Mouse (Mus musculus) adipocyte (in vitro differentiated cells): ENCODE measurements around the gene Elmsan1.
A peak's percentile ranks its signal among the peaks of the same experiment; 100 is the strongest.
"Not testable (repeated sequence)": the region's sequence is repeated elsewhere in the genome, so short reads cannot be mapped to it uniquely, and the experiment has no call there.

Experiments used
- DNase-seq: peaks from one replicate; pipeline ENCODE4 v3.0.0-alpha.2; 2016; ENCODE audit warnings: low spot score

Elmsan1 gene

DNA sequence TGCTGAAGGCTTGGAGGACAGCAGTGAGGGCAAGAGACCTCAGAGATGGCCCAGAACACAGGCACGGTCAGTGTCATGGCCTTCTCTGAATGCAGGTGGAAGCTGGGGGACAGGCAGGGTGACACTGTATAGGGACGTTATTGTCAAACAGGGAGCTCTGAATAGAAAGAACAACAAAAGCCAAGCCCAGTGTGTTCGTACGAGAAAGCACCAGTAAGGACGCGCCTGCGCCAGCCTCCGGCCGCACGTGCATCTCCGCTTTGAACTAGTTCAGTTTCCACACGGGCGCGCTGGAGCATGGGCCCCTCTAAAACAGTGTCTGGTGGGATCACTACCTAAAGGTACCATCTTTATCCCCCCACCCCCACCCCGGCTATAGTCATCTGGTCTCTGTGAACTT, 68.7 kb downstream of the Elmsan1 start:
- no peak for DNase-seq

DNA sequence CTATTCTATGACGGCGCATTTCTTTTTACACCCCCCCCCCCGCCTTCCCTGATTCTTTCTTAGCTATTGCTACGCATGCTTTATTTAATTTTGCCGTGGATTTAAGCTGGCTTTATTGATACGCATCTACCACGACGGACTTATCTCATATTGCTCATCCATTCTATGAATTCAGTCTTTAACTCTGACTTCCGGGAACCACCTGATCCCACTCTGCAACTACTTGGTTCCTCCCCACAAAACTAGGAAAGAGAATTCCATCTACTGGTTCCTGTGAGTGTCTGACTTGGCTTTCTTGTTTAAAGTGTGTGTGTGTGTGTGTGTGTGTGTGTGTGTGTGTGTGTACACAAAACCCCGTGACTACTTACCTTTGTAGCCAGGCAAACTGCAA, 70.1 kb downstream of the Elmsan1 start:
- DNase-seq = no peak

DNA sequence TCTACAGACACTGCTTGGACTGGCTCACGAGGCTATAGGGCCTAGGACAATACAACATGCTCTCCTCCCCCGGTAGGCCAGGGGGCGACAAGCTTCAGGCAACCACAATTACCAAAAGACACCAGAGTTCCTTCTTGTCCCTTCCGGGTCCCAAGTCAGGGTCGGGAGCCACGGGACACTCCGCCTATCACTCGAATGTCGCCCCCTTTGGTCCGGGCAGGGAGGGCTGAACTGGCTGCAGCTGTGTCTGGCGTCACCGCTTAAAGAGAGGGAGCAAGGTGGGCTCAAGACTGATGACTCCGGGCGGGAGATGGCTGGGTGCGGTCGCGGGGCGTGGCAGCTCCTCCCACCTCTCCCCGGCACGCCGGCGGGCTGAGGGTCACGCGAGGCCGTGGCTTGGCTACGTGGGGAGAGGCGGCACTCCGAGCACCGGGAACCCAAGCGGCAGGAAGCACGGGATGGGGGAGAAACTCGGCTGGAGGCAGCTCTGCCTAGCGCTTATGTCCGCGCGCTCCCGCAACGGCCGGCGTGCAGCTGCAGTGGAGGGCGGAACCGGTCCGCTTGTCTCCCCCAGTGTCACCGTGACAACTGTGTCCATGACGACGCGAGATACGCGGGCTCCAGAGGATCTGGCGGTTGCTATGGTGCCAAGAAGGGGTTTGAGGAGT, 70.6 kb downstream of the Elmsan1 start, which contains the start of gene Pnma1:
TSS of gene Pnma1 (minus strand) at position 536 of the 668 bp plus-strand sequence.
- DNase-seq = no peak

- DNase-seq = no peak
Observed at GRCm38 (mm10) chr12:84142281-84143050, 76.2 kb downstream of the Elmsan1 start.

GRCm38 (mm10) chr12:84141271-84141670, 77.4 kb downstream of the Elmsan1 start:
- DNase-seq = no peak

DNA sequence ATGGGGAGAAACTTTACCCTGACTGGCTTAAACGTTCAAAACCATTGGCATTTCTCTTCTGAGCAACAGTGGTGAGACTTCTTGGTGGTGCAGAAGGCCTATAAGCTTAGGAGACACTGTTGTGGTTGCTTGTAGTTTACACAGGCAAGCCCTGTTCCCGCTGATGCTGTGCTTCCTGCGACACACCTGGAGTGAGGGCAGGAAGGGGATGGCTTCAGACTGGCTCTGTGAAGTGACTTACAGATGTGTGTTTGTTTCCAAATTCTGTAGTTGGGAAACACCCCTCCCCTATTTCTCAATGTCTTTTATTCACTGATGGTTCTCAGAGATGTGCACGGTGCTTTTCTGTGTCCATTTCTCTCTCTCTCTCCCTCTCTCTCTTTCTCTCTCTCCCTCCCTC, 78.5 kb downstream of the Elmsan1 start:
- no peak for DNase-seq

GRCm38 (mm10) chr12:84137131-84137530, 81.5 kb downstream of the Elmsan1 start:
- no peak for DNase-seq

DNA sequence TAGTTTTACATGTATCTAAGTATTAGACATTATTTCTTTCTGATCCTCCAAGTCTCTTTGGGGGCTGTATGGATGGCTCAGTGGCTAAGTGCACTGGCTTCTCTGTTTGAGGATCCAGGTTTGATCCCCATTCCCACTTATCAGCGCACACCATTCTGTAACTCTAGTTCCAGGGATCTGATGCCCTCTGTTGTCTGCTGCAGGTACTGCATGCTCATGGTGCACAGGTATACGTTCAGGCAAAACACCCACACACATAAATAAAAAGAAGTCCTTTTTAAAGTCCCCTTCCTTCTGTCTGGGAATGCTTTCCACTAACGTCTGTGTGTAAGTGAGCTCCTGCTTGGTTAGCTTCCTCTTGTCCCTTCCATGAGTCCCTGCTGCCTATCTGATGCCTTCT, 86.4 kb downstream of the Elmsan1 start:
- no peak for DNase-seq

DNA sequence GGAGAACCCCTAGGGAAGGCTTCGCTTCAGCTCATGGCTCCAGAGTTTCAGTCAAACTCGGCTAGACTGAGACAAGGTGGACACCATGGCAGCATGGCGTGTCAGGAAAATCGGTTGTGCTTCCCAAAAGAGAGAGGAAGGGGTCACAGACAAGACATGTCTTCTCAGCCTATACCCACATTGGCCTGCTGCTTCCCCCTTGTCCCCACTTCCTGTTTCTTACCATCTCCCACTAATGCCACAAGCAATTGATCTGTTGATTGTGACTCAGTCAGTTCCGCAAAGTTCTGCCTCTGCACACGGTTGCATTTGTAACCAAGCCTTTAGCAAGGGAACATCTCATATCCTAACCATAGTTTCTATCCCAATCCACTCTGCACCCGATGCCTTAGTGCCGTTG, 88.8 kb downstream of the Elmsan1 start:
- DNase-seq = no peak

DNA sequence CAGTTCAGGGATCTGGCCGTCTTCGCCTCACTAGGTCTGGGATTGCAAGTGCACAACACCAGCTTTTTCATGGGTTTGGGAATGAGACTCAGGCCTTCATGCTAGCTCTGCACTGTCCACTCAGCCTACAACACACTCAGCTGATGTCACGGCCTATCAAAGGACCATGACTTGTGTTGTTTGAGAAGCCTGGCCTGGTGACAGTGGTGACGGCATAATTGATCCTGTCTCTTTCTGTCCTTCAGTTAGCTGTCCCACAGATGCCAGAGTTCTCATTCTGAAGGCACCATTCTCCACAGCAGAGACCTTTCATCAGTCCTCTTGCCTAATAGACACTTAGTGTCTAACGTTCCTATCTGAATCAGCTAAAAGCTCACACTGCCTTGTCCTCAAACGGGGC, 90.1 kb downstream of the Elmsan1 start:
- no peak for DNase-seq

DNA sequence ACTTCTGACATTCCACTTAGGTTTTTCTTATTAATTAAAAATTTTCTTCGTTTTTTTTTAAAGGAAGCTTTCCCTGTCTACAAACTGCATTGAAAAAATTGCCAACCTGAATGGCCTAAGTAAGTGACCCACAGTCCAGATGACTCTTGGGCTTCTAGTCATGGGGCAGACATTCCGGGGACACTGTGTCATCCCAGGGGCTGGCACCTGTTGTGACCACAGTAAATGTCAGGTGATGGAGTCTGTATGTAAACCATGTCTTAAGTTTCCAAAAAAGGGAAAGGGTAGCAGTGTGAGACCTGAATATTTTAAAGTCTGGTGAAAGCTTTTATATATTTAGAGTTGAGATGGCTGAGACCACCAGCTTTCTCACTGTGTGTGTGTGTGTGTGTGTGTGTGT, 91.8 kb downstream of the Elmsan1 start:
- no peak for DNase-seq

GRCm38 (mm10) chr12:84125892-84126291, 92.8 kb downstream of the Elmsan1 start:
- no peak for DNase-seq

GRCm38 (mm10) chr12:84119584-84119983, 99.1 kb downstream of the Elmsan1 start:
- no peak for DNase-seq

GRCm38 (mm10) chr12:84114153-84114994, 104.3 kb downstream of the Elmsan1 start, which contains the start of gene Dnal1:
TSS of gene Dnal1 (plus strand) at chr12:84114366.
- peak; percentile 94 for DNase-seq

- DNase-seq = no peak
Observed at GRCm38 (mm10) chr12:84113676-84114075, 105.0 kb downstream of the Elmsan1 start.

DNA sequence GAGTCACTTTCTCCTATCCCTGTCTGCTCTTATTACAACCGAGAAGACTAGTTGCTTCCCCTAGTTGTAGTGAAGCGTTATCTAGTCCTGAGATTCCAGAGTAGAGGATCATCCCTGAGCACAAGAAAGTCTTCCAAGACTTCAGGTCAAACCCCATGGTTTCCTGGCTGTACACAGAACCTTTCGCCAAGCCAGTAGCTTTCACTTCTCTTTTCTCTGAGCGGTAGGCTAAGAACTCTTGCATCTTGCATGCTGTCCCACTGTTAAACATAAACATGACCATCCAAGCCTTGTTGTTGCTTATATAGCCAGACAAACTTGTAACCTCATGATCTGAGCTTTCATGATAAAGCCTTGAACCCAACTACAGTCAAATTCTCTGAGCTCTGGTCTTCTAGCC, 107.9 kb downstream of the Elmsan1 start:
- DNase-seq = no peak

DNA sequence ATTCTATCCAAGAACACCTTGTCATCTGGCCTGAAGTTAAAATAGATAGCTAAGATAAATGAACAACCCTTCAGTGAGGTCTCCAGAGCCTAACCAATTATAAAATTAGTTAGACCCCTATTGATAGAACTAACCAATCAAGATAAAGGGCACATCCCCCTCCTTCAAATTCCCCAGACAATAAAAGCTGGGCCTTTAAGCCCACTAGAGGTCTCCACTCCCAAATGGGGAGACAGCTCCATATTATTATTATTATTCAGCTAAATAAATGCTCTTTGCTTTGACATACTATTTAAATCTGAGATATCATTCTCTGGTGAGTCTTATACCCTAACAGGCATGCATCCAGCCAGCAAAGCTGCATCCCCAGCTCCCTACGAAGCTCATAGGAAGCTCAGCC, 108.8 kb downstream of the Elmsan1 start:
- DNase-seq = no peak

DNA sequence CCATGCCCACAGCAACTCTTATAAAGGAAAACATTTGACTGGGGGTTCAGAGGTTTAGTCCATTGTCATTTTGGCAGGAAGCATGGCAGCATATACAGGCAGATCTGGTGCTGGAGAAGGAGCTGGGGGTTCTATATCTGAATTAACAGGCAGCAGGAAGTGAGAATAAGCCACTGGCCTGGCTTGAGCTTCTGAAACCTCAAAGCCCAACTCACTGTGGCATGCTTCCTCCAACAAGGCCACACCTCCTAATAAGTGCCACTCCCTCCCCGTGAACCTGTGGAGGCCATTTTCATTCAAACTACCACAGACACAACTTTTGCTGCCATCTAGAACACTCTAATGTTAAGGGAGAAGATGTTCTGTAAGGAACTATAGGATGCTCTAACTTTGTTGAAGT, 111.0 kb downstream of the Elmsan1 start:
- no peak for DNase-seq

DNA sequence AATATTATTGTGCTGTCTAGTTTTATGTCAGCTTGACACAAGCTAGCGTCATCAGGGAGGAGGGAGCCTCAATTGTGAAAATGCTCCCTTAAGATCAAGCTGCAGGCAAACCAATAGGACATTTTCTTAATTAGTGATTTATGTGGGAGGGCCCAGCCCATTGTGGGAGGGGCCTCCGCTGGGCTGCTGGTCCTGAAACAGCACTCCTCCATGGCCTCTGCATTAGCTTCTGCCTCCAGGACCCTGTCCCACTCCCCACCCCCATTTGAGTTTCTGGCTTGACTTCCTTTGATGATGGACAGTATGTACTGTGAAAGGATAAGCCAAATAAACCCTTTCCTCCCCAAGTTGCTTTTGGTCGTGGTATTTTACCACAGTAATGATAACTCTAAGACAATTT, 111.7 kb downstream of the Elmsan1 start:
- DNase-seq = no peak

DNA sequence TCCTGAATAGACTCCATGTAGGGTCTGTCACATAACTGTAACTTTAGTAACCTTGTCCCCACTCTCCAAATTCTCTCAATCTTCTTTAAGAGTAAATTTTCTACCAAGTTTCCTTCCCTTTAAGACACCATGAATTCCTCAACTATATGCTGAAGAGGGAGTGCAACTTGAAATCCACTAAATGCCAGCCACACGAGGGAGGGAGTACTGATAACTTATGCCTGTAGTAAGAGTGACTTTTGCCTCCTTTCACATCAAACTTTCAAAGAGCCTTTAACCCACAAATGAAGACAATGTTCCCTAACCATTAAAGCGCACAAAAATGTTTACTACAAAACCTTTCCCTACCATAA, 117.2 kb downstream of the Elmsan1 start:
- no peak for DNase-seq

- DNase-seq = not testable (repeated sequence)
Observed at GRCm38 (mm10) chr12:84100604-84101492, 117.8 kb downstream of the Elmsan1 start, which contains the start of gene Acot6. TSS of gene Acot6 (plus strand) at chr12:84100654.

DNA sequence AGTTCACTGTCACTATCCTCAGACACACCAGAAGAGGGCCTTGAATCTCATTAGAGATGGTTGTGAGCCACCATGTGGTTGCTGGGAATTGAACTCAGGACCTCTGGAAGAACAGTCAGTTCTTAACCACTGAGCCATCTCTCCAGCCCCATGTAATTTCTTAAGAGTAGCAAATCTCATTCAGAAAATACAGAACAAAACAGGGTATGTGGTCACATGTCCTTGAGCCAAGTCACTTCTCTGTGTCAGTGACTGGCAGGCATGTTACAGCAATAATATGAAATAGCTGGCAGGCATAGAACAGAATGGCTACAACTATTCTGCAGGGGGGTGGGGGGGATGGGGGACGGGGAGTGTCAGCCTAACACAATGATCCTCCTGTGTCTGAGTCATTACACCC, 118.6 kb downstream of the Elmsan1 start:
- peak; percentile 18 for DNase-seq
